Mouse (Mus musculus) kidney, embryonic 15.5 days (tissue): ENCODE results near the gene Pced1a. TPM values are rescaled to one million over a fixed set of nuclear protein-coding genes. Genes with fewer than 3 reads are reported as not detected.

Experiments
- ATAC-seq: fragments of 200-750 bp; cut with Nextera tagmentation; replicated peaks from 2 replicates; pipeline ENCODE4 v1.8.0; 2017; ENCODE audit warnings: moderate TSS enrichment; ENCODE audit not compliant: low FRiP score
- H3K27ac ChIP-seq: fragments of 300-500 bp; sonication (generic); 2 replicates; pipeline ENCODE4 v1.5.1; 2015; ENCODE audit warnings: mild to moderate bottlenecking, inconsistent platforms
- H3K27me3 ChIP-seq: fragments of 300-500 bp; sonication (generic); 2 replicates; pipeline ENCODE4 v1.6.1; 2015; ENCODE audit warnings: inconsistent platforms
- H3K36me3 ChIP-seq: fragments of 300-500 bp; sonication (generic); 2 replicates; pipeline ENCODE4 v1.6.1; 2015; ENCODE audit warnings: inconsistent platforms
- H3K4me1 ChIP-seq: fragments of 300-500 bp; sonication (generic); 2 replicates; pipeline ENCODE4 v1.6.1; 2015; ENCODE audit warnings: inconsistent platforms
- H3K4me2 ChIP-seq: fragments of 300-500 bp; sonication (generic); 2 replicates; pipeline ENCODE4 v1.6.1; 2015; ENCODE audit warnings: moderate library complexity, mild to moderate bottlenecking, inconsistent platforms
- H3K4me3 ChIP-seq: fragments of 300-500 bp; sonication (generic); replicated peaks from 2 replicates; pipeline ENCODE4 v1.5.1; 2015; ENCODE audit warnings: mild to moderate bottlenecking, inconsistent platforms
- H3K9ac ChIP-seq: fragments of 300-500 bp; sonication (generic); 2 replicates; pipeline ENCODE4 v1.6.1; 2015; ENCODE audit warnings: mild to moderate bottlenecking, inconsistent platforms
- H3K9me3 ChIP-seq: fragments of 300-500 bp; sonication (generic); replicated peaks from 2 replicates; pipeline ENCODE4 v1.6.1; 2016; ENCODE audit warnings: inconsistent platforms
- WGBS: fragments of 180-500 bp; shearing (Covaris S2); methylation state at CpG from one replicate; pipeline ENCODE4 v1.1.7; 2015; ENCODE audit warnings: mixed read lengths; 5-methylcytosine and 5-hydroxymethylcytosine counted together
- polyA plus RNA-seq: library from polyadenylated mRNA; unstranded; fragments of >200 nt; fragmentation: Nextera tagmentation; extraction: Ambion mirVana; gene quantifications from 2 replicates; pipeline ENCODE4 v1.2.1, GENCODE M21; 2015

Gene Pced1a
- polyA plus RNA-seq, 1 experiment from 2014 or later, result 19.0 TPM

DNA sequence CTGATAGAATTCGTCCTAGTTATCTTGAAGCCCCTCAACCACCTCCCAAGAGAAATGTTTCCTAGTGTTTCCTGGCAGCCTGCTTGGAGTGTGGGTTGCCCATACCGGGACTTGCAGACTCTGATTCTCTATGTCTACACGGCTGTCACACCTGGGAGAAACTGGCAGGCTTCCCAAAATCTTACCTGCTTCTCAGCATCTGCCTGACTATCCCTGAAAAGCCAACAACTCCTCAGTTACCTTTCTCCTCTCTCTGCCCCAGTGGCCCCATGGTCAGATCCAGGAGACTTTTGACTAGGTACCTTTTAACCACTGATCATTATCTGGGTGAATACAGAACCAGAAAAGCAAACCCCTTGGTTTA, 27.2 kb upstream of the Pced1a start:
- Histone ChIP-seq H3K4me3 (peak overlapping the region; percentile 94), H3K27me3 (peaks cover 8% of the 10 kb centered on the region; the same call in 1 of the 2 replicates)
- ATAC-seq, result no peak

DNA sequence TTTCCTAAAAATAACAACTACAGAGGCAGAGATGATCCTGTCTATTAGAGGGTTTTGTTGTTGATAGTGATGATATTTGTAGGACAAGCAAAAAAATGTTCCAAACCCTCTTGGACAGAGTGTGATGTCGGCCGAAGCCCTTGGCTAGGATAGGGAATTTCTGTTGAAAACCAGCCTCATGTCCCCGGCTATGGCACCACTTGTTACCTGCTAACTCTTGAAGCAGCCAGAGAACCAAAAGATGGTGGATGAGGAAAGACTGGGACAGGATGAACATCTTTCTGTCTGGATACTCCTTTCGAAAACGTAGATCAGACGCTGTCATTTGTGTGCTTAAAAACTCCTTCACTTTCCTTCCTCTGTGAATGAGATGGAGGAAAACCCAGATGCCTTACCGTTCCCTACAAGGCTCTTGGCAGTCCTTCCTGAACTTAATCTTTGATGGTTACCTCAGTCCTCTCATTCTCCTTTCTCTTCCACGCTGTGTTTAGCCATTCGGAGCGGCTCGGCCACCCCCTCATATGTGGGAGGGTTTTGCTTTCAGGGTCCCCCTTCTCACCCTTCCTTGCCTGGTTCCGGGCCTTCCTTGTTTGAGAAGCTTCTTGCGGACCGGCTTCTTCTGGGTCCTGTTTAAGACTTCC, 26.7 kb upstream of the Pced1a start:
- peak overlapping the region; percentile 94 for H3K4me3 ChIP-seq
- ATAC-seq, result no peak
- H3K27ac ChIP-seq, result no peak overlapping the region
- H3K36me3 ChIP-seq, result no peaks in the 10 kb centered on the region
- peak overlapping the region; percentile 92 for H3K4me2 ChIP-seq
- WGBS, result 40% methylated on average over 14 of the region's 14 CpGs
- peak overlapping the region; percentile 90 for H3K9ac ChIP-seq
- peaks cover 34% of the 10 kb centered on the region for H3K4me1 ChIP-seq
- H3K9me3 ChIP-seq, result no peaks in the 10 kb centered on the region
- H3K27me3 ChIP-seq, result peaks cover 8% of the 10 kb centered on the region; the same call in 1 of the 2 replicates

More for the DNA sequence above, 27.2 kb upstream of the Pced1a start:
- Histone ChIP-seq H3K4me1 (peaks cover 35% of the 10 kb centered on the region), H3K9me3 (no peaks in the 10 kb centered on the region), H3K27ac (no peak overlapping the region), H3K4me2 (peak overlapping the region; percentile 92), H3K36me3 (no peaks in the 10 kb centered on the region), H3K9ac (peak overlapping the region; percentile 90; the same call in 1 of the 2 replicates)
- 47% methylated on average over 3 of the region's 3 CpGs for WGBS

DNA sequence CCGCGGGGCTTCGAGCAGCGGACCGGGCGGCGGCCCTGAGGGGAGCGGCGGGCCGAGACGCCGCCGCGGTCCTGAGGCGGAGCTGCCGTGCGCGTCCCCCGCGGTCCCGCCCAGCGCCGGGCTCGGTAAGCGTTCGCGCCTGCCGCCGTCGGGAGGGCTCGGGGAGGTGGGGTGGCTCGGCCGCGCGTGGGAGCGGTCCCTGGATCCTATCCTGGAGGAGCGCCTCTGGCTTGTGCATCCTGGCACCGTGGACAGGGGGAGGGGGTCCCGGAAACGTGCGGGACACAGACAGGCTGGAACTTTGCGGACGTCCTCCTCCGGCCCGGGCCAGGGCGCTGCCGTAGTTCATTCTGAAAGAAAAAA, 25.9 kb upstream of the Pced1a start:
- Histone ChIP-seq H3K9ac (peak overlapping the region; percentile 90), H3K27me3 (peaks cover 8% of the 10 kb centered on the region; the same call in 1 of the 2 replicates), H3K4me2 (peak overlapping the region; percentile 92), H3K9me3 (no peaks in the 10 kb centered on the region), H3K4me1 (peaks cover 31% of the 10 kb centered on the region), H3K27ac (peak overlapping the region; percentile 93), H3K4me3 (peak overlapping the region; percentile 94), H3K36me3 (no peaks in the 10 kb centered on the region)
- under 1% methylated on average over 43 of the region's 47 CpGs for WGBS
- peak; percentile 89 for ATAC-seq

DNA sequence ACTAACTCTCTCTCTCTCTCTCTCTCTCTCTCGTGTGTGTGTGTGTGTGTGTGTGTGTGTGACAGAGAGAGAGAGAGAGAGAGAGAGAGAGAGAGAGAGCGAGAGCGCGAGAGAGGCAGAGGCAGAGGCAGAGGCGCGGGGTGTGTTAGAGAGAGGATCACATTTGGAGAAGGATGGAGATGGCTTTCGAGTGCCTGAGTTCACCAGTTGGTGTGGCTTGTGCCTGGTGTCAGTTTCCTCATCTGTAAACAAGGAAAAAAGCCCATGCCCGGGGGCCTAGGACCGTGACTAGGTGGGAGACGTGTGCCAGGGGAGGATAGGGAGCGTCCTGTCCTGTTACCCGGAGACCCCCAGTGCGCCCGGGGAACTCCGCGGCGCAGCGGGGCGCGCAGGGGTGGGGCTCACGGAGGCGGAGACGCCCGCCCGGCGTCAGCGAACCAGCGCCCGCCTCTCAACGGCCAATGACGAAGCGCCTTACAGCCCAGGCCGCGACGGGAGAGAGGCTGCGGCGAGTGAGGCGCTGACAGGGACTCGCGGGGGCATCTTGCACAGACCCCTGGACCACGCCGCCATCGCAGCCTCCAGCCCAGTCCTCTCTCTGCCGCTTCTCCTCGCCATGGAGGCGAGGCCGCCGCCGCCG, 25.4 kb upstream of the Pced1a start, which contains the start of gene Ptpra:
TSS of gene Ptpra (plus strand) at position 485 of the 640 bp plus-strand sequence.
- peaks cover 31% of the 10 kb centered on the region for H3K4me1 ChIP-seq
- peaks cover 3% of the 10 kb centered on the region; the same call in 1 of the 2 replicates for H3K36me3 ChIP-seq
- ATAC-seq, result peak; percentile 98
- H3K4me2 ChIP-seq, result peak within 1 kb of the TSS; percentile 92
- peak within 1 kb of the TSS; percentile 90 for H3K9ac ChIP-seq
- WGBS, result under 1% methylated on average over 48 of the region's 50 CpGs
- H3K27me3 ChIP-seq, result peaks cover 8% of the 10 kb centered on the region; the same call in 1 of the 2 replicates
- H3K27ac ChIP-seq, result peak within 1 kb of the TSS; percentile 93
- H3K4me3 ChIP-seq, result peak within 1 kb of the TSS; percentile 94
- H3K9me3 ChIP-seq, result no peaks in the 10 kb centered on the region

DNA sequence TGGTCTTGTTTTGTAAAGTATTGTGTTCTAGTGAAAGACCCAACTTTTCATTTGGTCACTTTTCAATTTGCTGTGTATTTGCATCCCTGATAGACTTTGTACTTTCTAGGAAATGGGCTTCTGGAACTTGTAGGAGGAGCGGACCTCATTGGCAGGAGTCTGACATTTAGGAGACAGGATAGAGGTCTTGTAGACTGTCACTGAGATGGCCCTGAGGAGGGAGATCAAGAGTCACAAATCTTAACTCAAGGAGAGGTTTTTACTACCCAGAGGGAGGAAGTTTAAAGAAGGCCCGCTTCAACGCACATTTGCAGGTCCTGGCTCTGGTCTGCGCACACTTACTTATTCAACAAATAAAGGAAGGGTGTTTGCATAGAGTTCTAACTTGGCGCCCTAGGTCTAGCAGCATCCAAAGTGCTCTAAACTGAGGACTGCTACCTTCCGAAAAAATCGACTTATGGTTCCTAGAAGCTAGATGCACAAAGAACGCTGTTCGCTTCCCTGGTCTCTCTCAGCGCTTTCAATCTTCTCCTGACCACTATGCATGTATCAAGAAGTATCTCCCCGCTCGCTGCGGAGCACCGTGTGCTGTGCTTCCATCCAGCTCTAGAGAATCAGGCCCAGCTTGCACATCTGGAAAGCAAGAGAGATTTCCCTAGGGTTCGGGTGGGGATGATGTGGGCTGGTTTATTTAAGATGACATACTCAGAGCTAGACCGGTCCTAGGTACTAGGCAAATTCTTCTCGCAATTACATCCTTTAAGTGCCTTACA, 24.7 kb upstream of the Pced1a start:
- H3K27ac ChIP-seq, result 0 out of 2 replicates have a peak overlapping the region, but pooled peaks have one; percentile 93
- peaks cover 9% of the 10 kb centered on the region for H3K36me3 ChIP-seq
- peak; percentile 5; the same call in 1 of the 2 replicates for ATAC-seq
- H3K9ac ChIP-seq, result peak overlapping the region; percentile 90
- H3K4me1 ChIP-seq, result peaks cover 27% of the 10 kb centered on the region
- H3K27me3 ChIP-seq, result peaks cover 8% of the 10 kb centered on the region; the same call in 1 of the 2 replicates
- peak overlapping the region; percentile 94 for H3K4me3 ChIP-seq
- no peaks in the 10 kb centered on the region for H3K9me3 ChIP-seq
- WGBS, result 6% methylated on average over 17 of the region's 17 CpGs
- H3K4me2 ChIP-seq, result peak overlapping the region; percentile 92

DNA sequence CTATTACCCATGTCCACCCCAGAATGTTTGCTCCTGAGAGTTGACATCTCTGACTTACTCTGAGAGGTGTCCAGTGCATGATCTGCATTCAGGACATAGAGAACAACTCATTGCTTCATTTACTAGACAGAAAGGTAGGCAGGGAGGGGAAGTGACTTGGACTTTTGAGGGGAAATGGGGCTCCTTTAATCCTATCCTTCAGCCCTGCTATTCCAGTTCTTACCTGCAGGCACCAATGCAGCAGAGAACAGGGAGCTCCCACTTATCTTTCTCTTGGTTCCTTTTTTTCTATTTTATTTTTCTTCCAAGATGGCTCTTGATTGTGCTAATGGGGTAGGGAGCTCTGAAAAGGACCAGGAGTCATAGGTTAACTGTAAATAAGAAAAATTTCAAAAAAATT, 23.9 kb upstream of the Pced1a start:
- no peak overlapping the region for H3K27ac ChIP-seq
- H3K4me3 ChIP-seq, result no peak overlapping the region
- ATAC-seq, result no peak
- H3K4me2 ChIP-seq, result no peak overlapping the region
- H3K27me3 ChIP-seq, result peaks cover 8% of the 10 kb centered on the region; the same call in 1 of the 2 replicates
- H3K9ac ChIP-seq, result no peak overlapping the region
- peaks cover 16% of the 10 kb centered on the region for H3K36me3 ChIP-seq
- H3K4me1 ChIP-seq, result peaks cover 27% of the 10 kb centered on the region
- no peaks in the 10 kb centered on the region for H3K9me3 ChIP-seq

DNA sequence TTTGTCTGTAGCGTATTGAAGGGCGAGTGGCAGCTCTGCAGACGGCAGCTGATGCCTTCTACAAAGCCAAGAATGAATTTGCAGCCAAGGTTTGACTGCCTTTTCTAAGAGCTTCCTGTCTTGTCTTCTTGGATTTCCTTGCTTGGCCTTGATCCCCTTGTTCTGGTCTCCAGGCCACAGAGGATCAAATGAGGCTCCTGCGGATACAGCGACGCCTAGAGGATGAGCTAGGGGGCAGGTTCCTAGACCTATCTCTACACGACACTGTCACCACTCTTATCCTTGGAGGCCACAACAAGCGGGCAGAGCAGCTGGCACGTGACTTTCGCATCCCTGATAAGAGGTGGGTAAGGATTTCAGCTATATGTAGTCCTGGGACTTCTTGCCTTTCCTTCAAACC, 17.7 kb upstream of the Pced1a start:
- Histone ChIP-seq H3K4me2 (no peak overlapping the region), H3K27ac (no peak overlapping the region), H3K36me3 (peaks cover 79% of the 10 kb centered on the region), H3K9ac (no peak overlapping the region), H3K4me1 (no peaks in the 10 kb centered on the region), H3K4me3 (no peak overlapping the region), H3K27me3 (no peaks in the 10 kb centered on the region), H3K9me3 (no peaks in the 10 kb centered on the region)
- no peak for ATAC-seq
- WGBS, result 90% methylated on average over 10 of the region's 10 CpGs

DNA sequence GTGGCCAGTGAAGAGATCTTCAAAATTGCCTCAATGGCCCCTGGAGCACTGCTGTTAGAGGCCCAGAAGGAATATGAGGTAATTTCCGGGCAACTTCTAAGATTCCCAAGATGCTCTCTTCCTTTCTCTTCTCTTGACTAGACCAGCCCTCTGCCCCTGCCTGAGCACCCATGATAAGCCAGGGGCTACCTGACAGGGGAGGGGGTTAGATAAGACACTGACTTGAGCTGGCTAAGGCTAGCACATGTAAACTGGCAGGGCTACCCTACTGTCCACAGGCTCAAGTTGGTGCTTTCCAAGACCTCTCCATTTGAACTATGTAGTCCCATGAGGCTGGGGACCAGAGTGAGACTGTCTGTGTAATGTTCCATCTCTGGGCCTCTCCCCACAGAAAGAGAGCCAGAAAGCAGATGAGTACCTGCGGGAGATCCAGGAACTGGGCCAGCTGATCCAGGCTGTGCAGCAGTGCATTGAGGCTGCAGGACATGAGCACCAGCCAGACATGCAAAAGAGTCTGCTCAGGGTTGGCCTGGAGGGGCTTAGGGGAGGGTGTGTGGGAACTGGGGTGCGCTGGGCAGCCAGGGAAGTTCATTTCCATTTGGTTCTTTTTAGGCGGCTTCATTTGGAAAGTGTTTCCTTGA, 15.5 kb upstream of the Pced1a start:
- Histone ChIP-seq H3K9ac (no peak overlapping the region), H3K4me2 (no peak overlapping the region), H3K9me3 (no peaks in the 10 kb centered on the region), H3K4me1 (no peaks in the 10 kb centered on the region), H3K36me3 (peaks cover 83% of the 10 kb centered on the region), H3K4me3 (no peak overlapping the region), H3K27me3 (no peaks in the 10 kb centered on the region), H3K27ac (no peak overlapping the region)
- WGBS, result 88% methylated on average over 4 of the region's 4 CpGs
- ATAC-seq, result no peak

DNA sequence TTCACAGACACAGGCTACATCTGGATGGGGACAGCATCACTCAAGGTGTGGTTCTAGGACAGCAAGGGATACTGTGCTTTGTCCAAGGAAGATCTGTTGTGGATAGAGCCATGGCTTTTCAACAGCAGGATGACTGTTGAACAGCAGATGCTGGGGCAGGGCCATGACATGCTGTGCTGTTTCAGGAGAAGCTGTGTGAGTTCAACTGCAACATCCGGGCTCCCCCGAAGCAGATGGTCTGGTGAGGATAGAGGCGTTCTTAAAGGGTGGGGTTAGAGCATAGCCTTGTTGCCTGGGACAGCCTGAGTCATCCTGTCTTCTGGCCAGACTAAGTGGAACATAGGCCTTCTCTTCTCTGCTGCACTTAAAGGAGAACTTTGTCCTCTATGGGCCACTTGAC, 14.4 kb upstream of the Pced1a start:
- Histone ChIP-seq H3K9ac (no peak overlapping the region), H3K4me2 (no peak overlapping the region), H3K36me3 (peaks cover 73% of the 10 kb centered on the region), H3K4me3 (no peak overlapping the region), H3K27me3 (no peaks in the 10 kb centered on the region), H3K9me3 (no peaks in the 10 kb centered on the region), H3K27ac (no peak overlapping the region), H3K4me1 (no peaks in the 10 kb centered on the region)
- ATAC-seq, result no peak
- 92% methylated on average over 3 of the region's 3 CpGs for WGBS

DNA sequence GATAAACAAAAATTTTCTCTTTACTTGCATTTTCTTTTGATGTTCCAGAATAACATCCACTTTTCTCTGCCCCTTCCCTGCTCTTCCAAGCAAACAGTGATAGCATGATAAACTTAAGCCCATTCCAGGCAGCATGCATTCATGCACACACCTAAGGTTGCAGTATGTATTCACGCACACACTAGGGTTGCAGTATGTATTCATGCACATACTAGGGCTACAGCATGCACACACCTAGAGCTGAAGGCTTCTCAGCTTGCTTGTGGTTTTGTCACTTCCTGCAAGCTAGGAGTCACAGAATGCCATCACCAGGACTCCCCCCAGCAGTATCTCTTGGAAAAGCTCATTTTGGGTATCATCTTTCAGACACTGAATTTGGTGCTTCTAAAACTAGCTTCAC, 12.3 kb upstream of the Pced1a start:
- Histone ChIP-seq H3K9ac (no peak overlapping the region), H3K4me2 (no peak overlapping the region), H3K36me3 (peaks cover 60% of the 10 kb centered on the region), H3K27ac (no peak overlapping the region), H3K4me1 (peaks cover 4% of the 10 kb centered on the region; the same call in 1 of the 2 replicates), H3K4me3 (no peak overlapping the region), H3K9me3 (no peaks in the 10 kb centered on the region), H3K27me3 (no peaks in the 10 kb centered on the region)
- ATAC-seq, result no peak
- WGBS, result 98% methylated on average over 1 of the region's 1 CpGs

DNA sequence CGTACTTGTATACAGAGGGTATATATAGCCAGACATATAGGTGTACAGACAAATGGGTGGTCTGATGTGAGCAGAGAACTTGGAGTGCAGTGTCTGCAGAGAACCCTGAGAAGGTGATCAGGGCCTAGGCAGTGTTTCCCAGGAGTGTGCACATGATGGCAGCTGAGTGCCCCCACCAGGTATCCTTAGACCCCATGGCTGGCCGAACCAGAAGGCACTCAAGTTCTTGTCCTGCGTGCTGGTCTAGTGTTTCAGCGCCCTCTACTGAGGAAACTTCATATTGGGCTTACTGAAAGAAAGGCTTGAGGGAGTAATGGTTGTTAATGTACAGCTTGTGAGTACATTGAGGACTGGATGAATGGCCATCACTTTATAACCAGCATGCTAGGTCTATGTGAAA, 8.7 kb upstream of the Pced1a start:
- Histone ChIP-seq H3K9ac (no peak overlapping the region), H3K27me3 (no peaks in the 10 kb centered on the region), H3K4me2 (no peak overlapping the region), H3K36me3 (peaks cover 27% of the 10 kb centered on the region), H3K27ac (no peak overlapping the region), H3K4me3 (no peak overlapping the region), H3K9me3 (no peaks in the 10 kb centered on the region), H3K4me1 (peaks cover 18% of the 10 kb centered on the region)
- 19% methylated on average over 4 of the region's 4 CpGs for WGBS
- ATAC-seq, result 0 out of 2 replicates have a peak, but pooled peaks have one; percentile 40
